Comparison of ENCODE assay signal across 9 mouse cellular contexts in genomic region chr8:11375749-11376438, GRCm38 (mm10).
DNase-seq lines count a peak whose midpoint lies in the region; ATAC-seq lines count a peak whose summit lies in the region.
"Had no signal": no experiment of that assay in that cellular context is flagged by ENCODE, and none has a peak within 500 bp of the region (broad histone marks: within the 10 kb centered on the region; RNA-seq: fewer than 3 reads in every experiment).

No protein-coding gene starts in this region.

- H3K9ac ChIP-seq in kidney, embryonic 15.5 days, result no peak overlapping the region
- H3K9ac ChIP-seq in intestine, embryonic 15.5 days, result no peak overlapping the region
- H3K9ac ChIP-seq: forebrain, embryonic 15.5 days had no signal

- H3K4me3 ChIP-seq in kidney, embryonic 15.5 days (replicated peaks), result no peak overlapping the region
- no peak overlapping the region for H3K4me3 ChIP-seq in intestine, embryonic 15.5 days (replicated peaks)
- H3K4me3 ChIP-seq: forebrain, embryonic 15.5 days had no signal

- peaks cover 15% of the 10 kb centered on the region; the same call in 1 of the 2 replicates for H3K36me3 ChIP-seq in kidney, embryonic 15.5 days
- no peaks in the 10 kb centered on the region for H3K36me3 ChIP-seq in intestine, embryonic 15.5 days
- H3K36me3 ChIP-seq: forebrain, embryonic 15.5 days had no signal

- no peaks in the 10 kb centered on the region for H3K27me3 ChIP-seq in kidney, embryonic 15.5 days
- no peaks in the 10 kb centered on the region for H3K27me3 ChIP-seq in intestine, embryonic 15.5 days (replicated peaks)
- H3K27me3 ChIP-seq: forebrain, embryonic 15.5 days had no signal

- H3K27ac ChIP-seq in kidney, embryonic 15.5 days, result peak overlapping the region; percentile 51; the same call in 1 of the 2 replicates
- H3K27ac ChIP-seq in intestine, embryonic 15.5 days, result peak overlapping the region; percentile 61
- H3K27ac ChIP-seq: forebrain, embryonic 15.5 days had no signal

- no peak overlapping the region for H3K4me2 ChIP-seq in kidney, embryonic 15.5 days
- no peak overlapping the region for H3K4me2 ChIP-seq in intestine, embryonic 15.5 days (replicated peaks)
- H3K4me2 ChIP-seq: forebrain, embryonic 15.5 days had no signal

- 32% methylated on average over 18 of the region's 18 CpGs for WGBS in kidney, embryonic 15.5 days
- WGBS in intestine, embryonic 15.5 days, result 43% methylated on average over 18 of the region's 18 CpGs

- ATAC-seq in kidney, embryonic 15.5 days (replicated peaks; ENCODE audit: low FRiP score), result no peak
- peak; percentile 75 for ATAC-seq in intestine, embryonic 15.5 days
- ATAC-seq: forebrain, embryonic 15.5 days; hindbrain, embryonic 16.5 days had no signal

- no peaks in the 10 kb centered on the region for H3K9me3 ChIP-seq in kidney, embryonic 15.5 days (replicated peaks)
- H3K9me3 ChIP-seq in intestine, embryonic 15.5 days, result no peaks in the 10 kb centered on the region
- H3K9me3 ChIP-seq: forebrain, embryonic 15.5 days had no signal

- no peak for DNase-seq in kidney, adult 11 months
- peak; percentile 71 for DNase-seq in adipocyte (ENCODE audit: low spot score)
- peak; percentile 44 for DNase-seq in adrenal gland, postnatal 25 days
- DNase-seq in layer of hippocampus, adult 9-11 months, result no peak
- no peak for DNase-seq in testis, postnatal 10 days (ENCODE audit: low spot score)

- peaks cover 43% of the 10 kb centered on the region for H3K4me1 ChIP-seq in kidney, embryonic 15.5 days
- H3K4me1 ChIP-seq in intestine, embryonic 15.5 days (replicated peaks), result peaks cover 20% of the 10 kb centered on the region
- H3K4me1 ChIP-seq: forebrain, embryonic 15.5 days had no signal

Comparison
In these comparisons a context has a peak if more than half of its experiments do, and no peak if none do; other contexts are left out.
1. DNase-seq: peak in adipocyte (single experiment) and adrenal gland, postnatal 25 days (single experiment); none in kidney, adult 11 months (single experiment), layer of hippocampus, adult 9-11 months (single experiment) and testis, postnatal 10 days (single experiment).